Mouse (Mus musculus) gastrocnemius, postnatal 14 days (tissue): ENCODE measurements at regions not wholly inside any gene's neighbourhood (a gene's known extent, or its start where the extent isn't known, plus 50 kb on each side); places are given as distances from the start of the nearest gene placed in this dataset.

Experiments
- DNase-seq: peaks from one replicate; pipeline ENCODE4 v3.0.0; 2021; ENCODE audit warnings: mixed read lengths
- intact Hi-C: fragments of 180-260 bp; cut with DNase I; formaldehyde crosslinking; loops from one replicate; pipeline ENCODE4 v1.15.1; 2025; ENCODE audit warnings: low total_unique reads

GRCm38 (mm10) chr9:41581152-41581551, 419.7 kb upstream of the Ubash3b start:
- intact Hi-C loops: loop anchor here (5.0 kb wide), 1 partner anchor 371 kb away; no protein-coding TSS in a partner anchor
- DNase-seq: peak; percentile 49

- intact Hi-C loops: loop anchor here (5.0 kb wide), 1 partner anchor 372 kb away; no protein-coding TSS in a partner anchor
Observed at GRCm38 (mm10) chr9:41580611-41581041, 419.1 kb upstream of the Ubash3b start.

GRCm38 (mm10) chr9:41580067-41580466, 418.6 kb upstream of the Ubash3b start:
- intact Hi-C loops: loop anchor here (5.0 kb wide), 1 partner anchor 372 kb away; no protein-coding TSS in a partner anchor
- DNase-seq: peak; percentile 13

More at GRCm38 (mm10) chr9:41580611-41581041, 419.1 kb upstream of the Ubash3b start:
- peak; percentile 72 for DNase-seq

- DNase-seq: peak; percentile 58
- intact Hi-C loops: loop anchor here (5.0 to 10.0 kb wide), 3 partner anchors 95 to 373 kb away; no protein-coding TSS in a partner anchor
Observed at GRCm38 (mm10) chr9:41579107-41580014, 417.9 kb upstream of the Ubash3b start.

- intact Hi-C loops: loop anchor here (10.0 kb wide), 2 partner anchors 94 to 354 kb away; no protein-coding TSS in a partner anchor
- no peak for DNase-seq
Observed at GRCm38 (mm10) chr9:41578221-41579106, 417.0 kb upstream of the Ubash3b start.

GRCm38 (mm10) chr9:41577760-41578159, 416.3 kb upstream of the Ubash3b start:
- DNase-seq: no peak
- intact Hi-C loops: loop anchor here (10.0 kb wide), 2 partner anchors 93 to 353 kb away; no protein-coding TSS in a partner anchor

GRCm38 (mm10) chr9:41575826-41576225, 414.3 kb upstream of the Ubash3b start:
- intact Hi-C loops: loop anchor here (10.0 kb wide), 2 partner anchors 91 to 351 kb away; no protein-coding TSS in a partner anchor
- DNase-seq: no peak

GRCm38 (mm10) chr9:41570262-41570661, 408.8 kb upstream of the Ubash3b start:
- intact Hi-C loops: loop anchor here (10.0 kb wide), 2 partner anchors 85 to 345 kb away; no protein-coding TSS in a partner anchor
- no peak for DNase-seq

GRCm38 (mm10) chr9:41566496-41566895, 405.0 kb upstream of the Ubash3b start:
- intact Hi-C loops: no loop called here
- DNase-seq: no peak

- DNase-seq: no peak
- intact Hi-C loops: no loop called here
Observed at GRCm38 (mm10) chr9:41565784-41566183, 404.3 kb upstream of the Ubash3b start.

- intact Hi-C loops: no loop called here
Observed at GRCm38 (mm10) chr9:41563376-41563775, 401.9 kb upstream of the Ubash3b start.

GRCm38 (mm10) chr9:41558456-41558855, 397.0 kb upstream of the Ubash3b start:
- no peak for DNase-seq
- intact Hi-C loops: no loop called here

More at GRCm38 (mm10) chr9:41563376-41563775, 401.9 kb upstream of the Ubash3b start:
- no peak for DNase-seq

- intact Hi-C loops: no loop called here
- DNase-seq: no peak
Observed at GRCm38 (mm10) chr9:41556888-41557287, 395.4 kb upstream of the Ubash3b start.

- intact Hi-C loops: no loop called here
- no peak for DNase-seq
Observed at GRCm38 (mm10) chr9:41545776-41546175, 384.3 kb upstream of the Ubash3b start.

GRCm38 (mm10) chr9:41542511-41542910, 381.0 kb upstream of the Ubash3b start:
- intact Hi-C loops: no loop called here
- no peak for DNase-seq

- intact Hi-C loops: no loop called here
- DNase-seq: no peak
Observed at GRCm38 (mm10) chr9:41541327-41541726, 379.8 kb upstream of the Ubash3b start.

- DNase-seq: no peak
- intact Hi-C loops: no loop called here
Observed at GRCm38 (mm10) chr9:41532786-41533185, 371.3 kb upstream of the Ubash3b start.

- intact Hi-C loops: no loop called here
- no peak for DNase-seq
Observed at GRCm38 (mm10) chr9:41532290-41532689, 370.8 kb upstream of the Ubash3b start.

- intact Hi-C loops: no loop called here
- no peak for DNase-seq
Observed at GRCm38 (mm10) chr9:41531596-41531995, 370.1 kb upstream of the Ubash3b start.

GRCm38 (mm10) chr9:41526126-41526525, 364.6 kb upstream of the Ubash3b start:
- DNase-seq: no peak
- intact Hi-C loops: no loop called here
